Mouse (Mus musculus): ENCODE results near the gene Thsd4.

The Thsd4 gene

GRCm38 (mm10) chr9:60521806-60522264, at the start of gene Thsd4:
TSS of gene Thsd4 (minus strand) at chr9:60522046.
- DNase-seq, result peak; percentile 83

GRCm38 (mm10) chr9:60571041-60571440, 49.2 kb upstream of the Thsd4 start:
- DNase-seq, result peak; percentile 6

GRCm38 (mm10) chr9:60569366-60569765, 47.5 kb upstream of the Thsd4 start:
- DNase-seq, result no peak

GRCm38 (mm10) chr9:60563809-60564208, 42.0 kb upstream of the Thsd4 start:
- no peak for DNase-seq

- DNase-seq, result peak; percentile 24
Observed at GRCm38 (mm10) chr9:60562443-60563371, 40.9 kb upstream of the Thsd4 start.

- DNase-seq, result no peak
Observed at GRCm38 (mm10) chr9:60561641-60562289, 39.9 kb upstream of the Thsd4 start.

GRCm38 (mm10) chr9:60558507-60558906, 36.7 kb upstream of the Thsd4 start:
- no peak for DNase-seq

GRCm38 (mm10) chr9:60551238-60551637, 29.4 kb upstream of the Thsd4 start:
- no peak for DNase-seq

GRCm38 (mm10) chr9:60548182-60548581, 26.3 kb upstream of the Thsd4 start:
- peak; percentile 41 for DNase-seq

GRCm38 (mm10) chr9:60546169-60546568, 24.3 kb upstream of the Thsd4 start:
- no peak for DNase-seq

GRCm38 (mm10) chr9:60545361-60546096, 23.7 kb upstream of the Thsd4 start:
- DNase-seq, result no peak

GRCm38 (mm10) chr9:60543422-60544015, 21.7 kb upstream of the Thsd4 start:
- DNase-seq, result no peak

GRCm38 (mm10) chr9:60530310-60530709, 8.5 kb upstream of the Thsd4 start:
- no peak for DNase-seq

GRCm38 (mm10) chr9:60529348-60530243, 7.8 kb upstream of the Thsd4 start:
- DNase-seq, result no peak

- DNase-seq, result no peak
Observed at GRCm38 (mm10) chr9:60528269-60528668, 6.4 kb upstream of the Thsd4 start.

GRCm38 (mm10) chr9:60527836-60528235, 6.0 kb upstream of the Thsd4 start:
- DNase-seq, result no peak

- no peak for DNase-seq
Observed at GRCm38 (mm10) chr9:60527051-60527450, 5.2 kb upstream of the Thsd4 start.

GRCm38 (mm10) chr9:60526195-60526594, 4.3 kb upstream of the Thsd4 start:
- no peak for DNase-seq

- no peak for DNase-seq
Observed at GRCm38 (mm10) chr9:60521143-60521542, 703 bp downstream of the Thsd4 start.

GRCm38 (mm10) chr9:60519601-60520000, 2.2 kb downstream of the Thsd4 start:
- peak; percentile 67 for DNase-seq

- peak; percentile 77 for DNase-seq
Observed at GRCm38 (mm10) chr9:60518216-60518615, 3.6 kb downstream of the Thsd4 start.

- DNase-seq, result no peak
Observed at GRCm38 (mm10) chr9:60517148-60517547, 4.7 kb downstream of the Thsd4 start.

Measured in retina, postnatal 1 day (tissue).